Mouse (Mus musculus) heart, embryonic 13.5 days (tissue): ENCODE results near the gene Mme. TPM values are rescaled to one million over a fixed set of nuclear protein-coding genes. Genes with fewer than 3 reads are reported as not detected.

Source experiments
- ATAC-seq: fragments of 200-750 bp; cut with Nextera tagmentation; 2 replicates; pipeline ENCODE4 v1.8.0; 2017; ENCODE audit warnings: moderate TSS enrichment; ENCODE audit not compliant: insufficient number of reproducible peaks, low FRiP score, low TSS enrichment; ENCODE audit errors: extremely low read depth
- H3K27ac ChIP-seq: fragments of 300-500 bp; sonication (generic); replicated peaks from 2 replicates; pipeline ENCODE4 v1.5.1; 2015; ENCODE audit warnings: moderate library complexity, mild to moderate bottlenecking, inconsistent platforms
- H3K27me3 ChIP-seq: fragments of 300-500 bp; sonication (generic); replicated peaks from 2 replicates; pipeline ENCODE4 v1.6.1; 2015; ENCODE audit warnings: mild to moderate bottlenecking, inconsistent platforms
- H3K36me3 ChIP-seq: fragments of 300-500 bp; sonication (generic); 2 replicates; pipeline ENCODE4 v1.6.1; 2015; ENCODE audit warnings: mild to moderate bottlenecking, inconsistent platforms
- H3K4me1 ChIP-seq: fragments of 300-500 bp; sonication (generic); 2 replicates; pipeline ENCODE4 v1.6.1; 2015; ENCODE audit warnings: inconsistent platforms
- H3K4me2 ChIP-seq: fragments of 300-500 bp; sonication (generic); 2 replicates; pipeline ENCODE4 v1.6.1; 2015; ENCODE audit warnings: inconsistent platforms, mild to moderate bottlenecking, moderate library complexity
- H3K4me3 ChIP-seq: fragments of 300-500 bp; sonication (generic); 2 replicates; pipeline ENCODE4 v1.5.1; 2015; ENCODE audit warnings: moderate library complexity, mild to moderate bottlenecking, inconsistent platforms
- H3K9ac ChIP-seq: fragments of 300-500 bp; sonication (generic); 2 replicates; pipeline ENCODE4 v1.6.1; 2015; ENCODE audit warnings: inconsistent platforms, mild to moderate bottlenecking, moderate library complexity
- H3K9me3 ChIP-seq: fragments of 300-500 bp; sonication (generic); 2 replicates; pipeline ENCODE4 v1.6.1; 2016; ENCODE audit warnings: inconsistent platforms
- WGBS: fragments of 180-500 bp; shearing (Covaris S2); methylation state at CpG from one replicate; pipeline ENCODE4 v1.1.7; 2015; ENCODE audit warnings: mixed read lengths; 5-methylcytosine and 5-hydroxymethylcytosine counted together
- polyA plus RNA-seq: library from polyadenylated mRNA; unstranded; fragments of >200 nt; fragmentation: Nextera tagmentation; extraction: Ambion mirVana; gene quantifications from 2 replicates; pipeline ENCODE4 v1.2.1, GENCODE M21; 2015

Gene Mme
- polyA plus RNA-seq, 1 experiment from 2014 or later: 6.6 TPM

- Histone ChIP-seq H3K36me3 (no peaks in the 10 kb centered on the region), H3K4me3 (peak overlapping the region; percentile 80), H3K9ac (peak overlapping the region; percentile 83), H3K4me2 (peak overlapping the region; percentile 96), H3K9me3 (no peaks in the 10 kb centered on the region), H3K27me3 (no peaks in the 10 kb centered on the region), H3K4me1 (peaks cover 11% of the 10 kb centered on the region), H3K27ac (peak overlapping the region; percentile 76)
- WGBS: under 1% methylated on average over 54 of the region's 54 CpGs
- peak; percentile 68; the same call in 1 of the 2 replicates for ATAC-seq
Observed at GRCm38 (mm10) chr3:63295657-63296231, 54.4 kb downstream of the Mme start.

- Histone ChIP-seq H3K4me3 (peak overlapping the region; percentile 80), H3K27me3 (no peaks in the 10 kb centered on the region), H3K27ac (peak overlapping the region; percentile 76; the same call in 1 of the 2 replicates), H3K4me2 (peak overlapping the region; percentile 96), H3K9me3 (no peaks in the 10 kb centered on the region), H3K4me1 (peaks cover 10% of the 10 kb centered on the region), H3K36me3 (no peaks in the 10 kb centered on the region), H3K9ac (peak overlapping the region; percentile 44; the same call in 1 of the 2 replicates)
- no peak for ATAC-seq
- WGBS: 4% methylated on average over 12 of the region's 12 CpGs
Observed at GRCm38 (mm10) chr3:63296411-63296810, 55.1 kb downstream of the Mme start.

- Histone ChIP-seq H3K4me2 (peak overlapping the region; percentile 5; the same call in 1 of the 2 replicates), H3K27me3 (no peaks in the 10 kb centered on the region), H3K4me3 (no peak overlapping the region), H3K36me3 (no peaks in the 10 kb centered on the region), H3K9ac (no peak overlapping the region), H3K27ac (no peak overlapping the region), H3K9me3 (no peaks in the 10 kb centered on the region), H3K4me1 (peaks cover 10% of the 10 kb centered on the region)
- no peak for ATAC-seq
- 4% methylated on average over 6 of the region's 6 CpGs for WGBS
Observed at GRCm38 (mm10) chr3:63297787-63298186, 56.5 kb downstream of the Mme start.

GRCm38 (mm10) chr3:63315211-63315760, 73.9 kb downstream of the Mme start:
- no peak for ATAC-seq
- Histone ChIP-seq H3K4me2 (no peak overlapping the region), H3K9me3 (no peaks in the 10 kb centered on the region), H3K9ac (no peak overlapping the region), H3K27me3 (no peaks in the 10 kb centered on the region), H3K4me3 (no peak overlapping the region), H3K4me1 (no peaks in the 10 kb centered on the region), H3K36me3 (no peaks in the 10 kb centered on the region), H3K27ac (no peak overlapping the region)
- WGBS: 77% methylated on average over 7 of the region's 7 CpGs

- ATAC-seq: no peak
Observed at GRCm38 (mm10) chr3:63317496-63317895, 76.2 kb downstream of the Mme start.

GRCm38 (mm10) chr3:63325615-63326014, 84.3 kb downstream of the Mme start:
- WGBS: 79% methylated on average over 2 of the region's 2 CpGs
- H3K27ac ChIP-seq: no peak overlapping the region

More at GRCm38 (mm10) chr3:63317496-63317895, 76.2 kb downstream of the Mme start:
- H3K27ac ChIP-seq: no peak overlapping the region
- H3K36me3 ChIP-seq: no peaks in the 10 kb centered on the region
- H3K4me2 ChIP-seq: no peak overlapping the region
- no peaks in the 10 kb centered on the region for H3K9me3 ChIP-seq
- H3K9ac ChIP-seq: no peak overlapping the region
- no peaks in the 10 kb centered on the region for H3K4me1 ChIP-seq
- H3K27me3 ChIP-seq: no peaks in the 10 kb centered on the region
- 70% methylated on average over 3 of the region's 3 CpGs for WGBS
- H3K4me3 ChIP-seq: no peak overlapping the region

GRCm38 (mm10) chr3:63340110-63340509, 98.8 kb downstream of the Mme start:
- H3K4me2 ChIP-seq: no peak overlapping the region
- no peaks in the 10 kb centered on the region for H3K36me3 ChIP-seq
- no peaks in the 10 kb centered on the region for H3K27me3 ChIP-seq
- WGBS: 63% methylated on average over 2 of the region's 2 CpGs
- H3K9me3 ChIP-seq: no peaks in the 10 kb centered on the region
- no peak overlapping the region for H3K9ac ChIP-seq
- ATAC-seq: no peak
- no peaks in the 10 kb centered on the region for H3K4me1 ChIP-seq
- no peak overlapping the region for H3K27ac ChIP-seq
- H3K4me3 ChIP-seq: no peak overlapping the region

More at GRCm38 (mm10) chr3:63325615-63326014, 84.3 kb downstream of the Mme start:
- Histone ChIP-seq H3K4me3 (no peak overlapping the region), H3K4me2 (no peak overlapping the region), H3K27me3 (no peaks in the 10 kb centered on the region), H3K9me3 (no peaks in the 10 kb centered on the region), H3K4me1 (no peaks in the 10 kb centered on the region), H3K9ac (no peak overlapping the region), H3K36me3 (no peaks in the 10 kb centered on the region)
- ATAC-seq: no peak

- 81% methylated on average over 3 of the region's 3 CpGs for WGBS
- no peak for ATAC-seq
- Histone ChIP-seq H3K27ac (no peak overlapping the region), H3K9me3 (no peaks in the 10 kb centered on the region), H3K9ac (no peak overlapping the region), H3K4me2 (no peak overlapping the region), H3K4me3 (no peak overlapping the region), H3K4me1 (no peaks in the 10 kb centered on the region), H3K27me3 (no peaks in the 10 kb centered on the region), H3K36me3 (no peaks in the 10 kb centered on the region)
Observed at GRCm38 (mm10) chr3:63340546-63340945, 99.2 kb downstream of the Mme start.

GRCm38 (mm10) chr3:63341481-63341880, 100.1 kb downstream of the Mme start:
- no peaks in the 10 kb centered on the region for H3K9me3 ChIP-seq
- no peak overlapping the region for H3K4me3 ChIP-seq
- H3K9ac ChIP-seq: no peak overlapping the region
- no peaks in the 10 kb centered on the region for H3K36me3 ChIP-seq
- no peak for ATAC-seq
- H3K27ac ChIP-seq: no peak overlapping the region
- no peak overlapping the region for H3K4me2 ChIP-seq
- H3K27me3 ChIP-seq: no peaks in the 10 kb centered on the region
- H3K4me1 ChIP-seq: no peaks in the 10 kb centered on the region
- WGBS: 88% methylated on average over 4 of the region's 4 CpGs

GRCm38 (mm10) chr3:63344998-63345397, 103.7 kb downstream of the Mme start:
- Histone ChIP-seq H3K27me3 (no peaks in the 10 kb centered on the region), H3K4me2 (no peak overlapping the region), H3K36me3 (no peaks in the 10 kb centered on the region; the same call in 1 of the 2 replicates), H3K27ac (no peak overlapping the region), H3K9me3 (no peaks in the 10 kb centered on the region), H3K4me3 (no peak overlapping the region), H3K9ac (no peak overlapping the region), H3K4me1 (no peaks in the 10 kb centered on the region)
- WGBS: 81% methylated on average over 5 of the region's 5 CpGs
- no peak for ATAC-seq

- H3K36me3 ChIP-seq: no peaks in the 10 kb centered on the region; the same call in 1 of the 2 replicates
- H3K27ac ChIP-seq: no peak overlapping the region
- peaks cover 5% of the 10 kb centered on the region for H3K4me1 ChIP-seq
- H3K9me3 ChIP-seq: no peaks in the 10 kb centered on the region
- H3K27me3 ChIP-seq: no peaks in the 10 kb centered on the region
- 54% methylated on average over 2 of the region's 2 CpGs for WGBS
- no peak overlapping the region for H3K4me2 ChIP-seq
- ATAC-seq: no peak
- no peak overlapping the region for H3K9ac ChIP-seq
- H3K4me3 ChIP-seq: no peak overlapping the region
Observed at GRCm38 (mm10) chr3:63348893-63349426, 107.6 kb downstream of the Mme start.

- no peaks in the 10 kb centered on the region; the same call in 1 of the 2 replicates for H3K36me3 ChIP-seq
- H3K9ac ChIP-seq: no peak overlapping the region
- H3K27ac ChIP-seq: no peak overlapping the region
- H3K27me3 ChIP-seq: no peaks in the 10 kb centered on the region
- H3K4me3 ChIP-seq: no peak overlapping the region
- no peaks in the 10 kb centered on the region; the same call in 1 of the 2 replicates for H3K9me3 ChIP-seq
- ATAC-seq: no peak
- 83% methylated on average over 4 of the region's 4 CpGs for WGBS
- H3K4me2 ChIP-seq: no peak overlapping the region
- peaks cover 5% of the 10 kb centered on the region for H3K4me1 ChIP-seq
Observed at GRCm38 (mm10) chr3:63350242-63350641, 108.9 kb downstream of the Mme start.
